Mouse (Mus musculus) kidney, adult 2 months (tissue): ENCODE results near the gene Celf2.

Experiments used
- CTCF ChIP-seq: fragments of 200-500 bp; conservative IDR thresholded peaks from 2 replicates; pipeline ENCODE4 v1.5.1; 2011; ENCODE audit warnings: low read depth, mild to moderate bottlenecking, control low read depth, low read length, moderate library complexity, mixed read lengths; ENCODE audit not compliant: insufficient read depth, insufficient read length
- POLR2A ChIP-seq: fragments of 200-500 bp; IDR thresholded peaks from one replicate; pipeline ENCODE4 v1.6.1; 2011; ENCODE audit warnings: low read depth, low read length, control low read depth

DNA sequence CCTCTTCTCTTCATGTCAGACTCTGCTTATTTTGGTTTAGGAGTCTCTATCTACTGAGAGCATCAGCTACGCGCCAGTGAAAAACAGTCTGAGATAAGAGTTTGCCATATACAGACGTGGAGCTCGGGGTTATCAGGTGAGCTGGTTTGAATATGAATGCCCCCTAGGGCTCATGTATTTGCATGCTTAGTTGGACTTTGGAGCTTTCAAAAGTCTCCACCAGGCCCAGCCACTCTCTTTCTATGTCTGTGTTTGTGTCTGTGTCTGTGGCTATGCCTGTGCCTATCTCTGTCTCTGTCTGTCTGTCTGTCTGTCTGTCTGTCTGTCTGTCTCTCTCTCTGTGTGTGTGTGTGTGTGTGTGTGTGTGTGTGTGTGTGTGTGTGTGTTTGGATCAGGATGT, 272.1 kb downstream of the Celf2 start:
- TF ChIP-seq CTCF (no peak), POLR2A (no peak)
